Mouse (Mus musculus) myocyte (in vitro differentiated cells): ENCODE data around the gene Bicc1. TPM values are rescaled to one million over a fixed set of nuclear protein-coding genes. Genes with fewer than 3 reads are reported as not detected.

ENCODE experiments used
- H3K27me3 ChIP-seq: one replicate; pipeline ENCODE4 v1.6.1; 2011; ENCODE audit not compliant: control insufficient read depth, insufficient read depth, insufficient read length
- H3K36me3 ChIP-seq: one replicate; pipeline ENCODE4 v1.6.1; 2011; ENCODE audit not compliant: control insufficient read depth, insufficient read depth
- H3K4me2 ChIP-seq: one replicate; pipeline ENCODE4 v1.6.1; 2011; ENCODE audit warnings: low read depth, control low read depth
- H3K4me3 ChIP-seq: one replicate; pipeline ENCODE4 v1.5.1; 2011; ENCODE audit warnings: mild to moderate bottlenecking, control low read depth, moderate library complexity
- H3K79me2 ChIP-seq: one replicate; pipeline ENCODE4 v1.6.1; 2011; ENCODE audit not compliant: control insufficient read depth, insufficient read depth
- H3ac ChIP-seq: one replicate; pipeline ENCODE4 v1.6.1; 2011; ENCODE audit not compliant: control insufficient read depth, insufficient read length
- CEBPB ChIP-seq: IDR thresholded peaks from 2 replicates; pipeline ENCODE4 v1.6.1; 2011; ENCODE audit warnings: mild to moderate bottlenecking, moderate library complexity; ENCODE audit not compliant: poor library complexity, insufficient read depth, severe bottlenecking
- E2F4 ChIP-seq: IDR thresholded peaks from one replicate; pipeline ENCODE4 v1.6.1; 2011; ENCODE audit warnings: mild to moderate bottlenecking, control low read depth, moderate library complexity; ENCODE audit not compliant: insufficient read depth
- MAX ChIP-seq: IDR thresholded peaks from one replicate; pipeline ENCODE4 v1.6.1; 2011; ENCODE audit warnings: low read depth, mild to moderate bottlenecking, control low read depth
- MYOD1 ChIP-seq, 3 experiments: IDR thresholded peaks; one replicate each; pipeline ENCODE4 v1.6.1; 2011; ENCODE audit warnings: control low read depth in 2 of 3, low read depth in 2 of 3, mild to moderate bottlenecking in 2 of 3, moderate library complexity in 1 of 3; ENCODE audit not compliant: insufficient read length in 2 of 3, control insufficient read depth in 1 of 3
- MYOG ChIP-seq, 3 experiments: IDR thresholded peaks; one replicate each; pipeline ENCODE4 v1.6.1; 2011; ENCODE audit warnings: control low read depth in 2 of 3, low read depth in 2 of 3, mild to moderate bottlenecking in 2 of 3; ENCODE audit not compliant: insufficient read length in 2 of 3, control insufficient read depth in 1 of 3, insufficient read depth in 1 of 3
- POLR2A ChIP-seq: IDR thresholded peaks from one replicate; pipeline ENCODE4 v1.6.1; 2011; ENCODE audit warnings: low read depth, mild to moderate bottlenecking, control low read depth, moderate library complexity; ENCODE audit not compliant: insufficient read length
- POLR2AphosphoS2 ChIP-seq: IDR thresholded peaks from one replicate; pipeline ENCODE4 v1.6.1; 2011; ENCODE audit warnings: low read depth, control low read depth; ENCODE audit not compliant: insufficient read length
- REST ChIP-seq: IDR thresholded peaks from one replicate; pipeline ENCODE4 v1.6.1; 2011; ENCODE audit warnings: mild to moderate bottlenecking, control low read depth, moderate library complexity; ENCODE audit not compliant: insufficient read depth, insufficient read length
- SRF ChIP-seq: IDR thresholded peaks from one replicate; pipeline ENCODE4 v1.6.1; 2011; ENCODE audit warnings: low read depth; ENCODE audit not compliant: control insufficient read depth, insufficient read length
- TCF12 ChIP-seq: IDR thresholded peaks from one replicate; pipeline ENCODE4 v1.6.1; 2011; ENCODE audit warnings: mild to moderate bottlenecking, control low read depth; ENCODE audit not compliant: poor library complexity, insufficient read depth, severe bottlenecking
- TCF3 ChIP-seq: IDR thresholded peaks from one replicate; pipeline ENCODE4 v1.6.1; 2011; ENCODE audit warnings: low read depth, control low read depth; ENCODE audit not compliant: insufficient read length
- USF1 ChIP-seq: IDR thresholded peaks from one replicate; pipeline ENCODE4 v1.6.1; 2011; ENCODE audit warnings: low read depth, mild to moderate bottlenecking, control low read depth, moderate library complexity
- polyA plus RNA-seq: library from polyadenylated mRNA; unstranded; fragments of >200 nt; fragmentation: generic; extraction: Trizol; gene quantifications from one replicate; pipeline ENCODE4 v1.2.1, GENCODE M21; 2012; ENCODE audit warnings: missing spikeins

Gene Bicc1
- polyA plus RNA-seq, 1 experiment: 4.6 TPM

- no peaks in the 10 kb centered on the region for H3K36me3 ChIP-seq
- TF ChIP-seq POLR2A (no peak), MAX (no peak), TCF12 (no peak), POLR2AphosphoS2 (no peak), TCF3 (no peak), USF1 (no peak), MYOG (IDR thresholded peaks at IDR 0.05; ENCODE audit: control insufficient read depth in 1 of 3, insufficient read depth in 1 of 3, insufficient read length in 2 of 3, low read depth in 2 of 3) (no peak), MYOD1 (IDR thresholded peaks at IDR 0.05; ENCODE audit: control insufficient read depth in 1 of 3, insufficient read length in 2 of 3, low read depth in 2 of 3) (no peak), REST (no peak), CEBPB (no peak), SRF (no peak), E2F4 (no peak)
- no peaks in the 10 kb centered on the region for H3K79me2 ChIP-seq
- no peak overlapping the region for H3K4me3 ChIP-seq
- no peaks in the 10 kb centered on the region for H3K27me3 ChIP-seq
- no peak overlapping the region for H3ac ChIP-seq
- no peak overlapping the region for H3K4me2 ChIP-seq
Observed at GRCm38 (mm10) chr10:70924348-70924747, 235.2 kb downstream of the Bicc1 start.

DNA sequence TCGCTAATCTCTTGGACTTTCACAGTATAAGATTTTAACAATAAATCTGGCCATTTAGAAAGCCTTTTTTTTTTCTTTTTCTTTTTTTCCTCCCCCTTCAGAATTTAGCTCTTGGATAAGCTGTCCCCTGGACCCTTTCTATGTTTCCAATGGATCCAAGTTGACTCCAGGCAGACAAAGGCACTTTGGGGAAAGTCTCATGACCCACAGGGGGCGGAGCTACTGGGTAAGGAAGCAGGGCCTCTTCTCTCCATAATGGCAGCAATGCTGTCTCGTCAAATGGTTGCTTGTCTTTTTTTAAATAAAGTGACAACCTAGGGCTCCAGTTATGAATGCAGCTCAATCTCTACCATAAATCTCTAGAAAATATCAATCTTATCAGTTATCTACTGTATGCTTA lies 235.6 kb downstream of the Bicc1 start:
- TF ChIP-seq POLR2A (no peak), USF1 (no peak), TCF12 (no peak), MYOD1 (IDR thresholded peaks at IDR 0.05; ENCODE audit: control insufficient read depth in 1 of 3, insufficient read length in 2 of 3, low read depth in 2 of 3) (no peak), MYOG (IDR thresholded peaks at IDR 0.05; ENCODE audit: control insufficient read depth in 1 of 3, insufficient read depth in 1 of 3, insufficient read length in 2 of 3, low read depth in 2 of 3) (no peak), MAX (no peak), TCF3 (no peak), CEBPB (no peak), SRF (no peak), POLR2AphosphoS2 (no peak), E2F4 (no peak), REST (no peak)
- Histone ChIP-seq H3ac (no peak overlapping the region), H3K36me3 (no peaks in the 10 kb centered on the region), H3K27me3 (no peaks in the 10 kb centered on the region), H3K79me2 (no peaks in the 10 kb centered on the region), H3K4me3 (no peak overlapping the region), H3K4me2 (no peak overlapping the region)

DNA sequence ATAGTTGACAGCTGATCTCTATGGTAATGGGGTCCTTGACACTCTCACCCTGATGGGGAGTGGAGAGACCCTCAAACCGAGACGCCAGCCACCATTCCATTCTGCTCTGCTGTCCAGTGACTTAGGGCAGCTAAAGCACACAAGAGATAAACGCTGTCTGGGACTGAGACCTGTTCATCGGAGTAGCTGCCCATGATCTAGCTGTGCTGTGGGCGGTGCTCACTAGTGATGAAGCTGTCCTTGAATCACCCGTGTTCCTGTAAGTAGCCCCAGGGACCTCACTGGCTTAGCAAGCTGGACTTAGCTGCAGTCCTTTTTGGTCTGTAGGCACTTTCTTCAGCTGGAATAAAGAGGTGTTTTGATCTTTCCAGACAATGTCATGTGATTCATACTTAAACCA lies 238.0 kb downstream of the Bicc1 start:
- TF ChIP-seq E2F4 (no peak), TCF3 (no peak), POLR2A (no peak), SRF (no peak), MAX (no peak), POLR2AphosphoS2 (no peak), MYOG (IDR thresholded peaks at IDR 0.05; ENCODE audit: control insufficient read depth in 1 of 3, insufficient read depth in 1 of 3, insufficient read length in 2 of 3, low read depth in 2 of 3) (no peak), CEBPB (no peak), USF1 (no peak), TCF12 (no peak)
- Histone ChIP-seq H3K79me2 (no peaks in the 10 kb centered on the region), H3K36me3 (no peaks in the 10 kb centered on the region), H3K4me2 (no peak overlapping the region), H3K27me3 (no peaks in the 10 kb centered on the region), H3ac (no peak overlapping the region), H3K4me3 (no peak overlapping the region)

- Histone ChIP-seq H3ac (no peak overlapping the region), H3K4me3 (no peak overlapping the region), H3K27me3 (no peaks in the 10 kb centered on the region), H3K79me2 (no peaks in the 10 kb centered on the region), H3K4me2 (no peak overlapping the region), H3K36me3 (no peaks in the 10 kb centered on the region)
- no peak for TF ChIP-seq USF1
- TF ChIP-seq E2F4: no peak
- no peak for TF ChIP-seq MAX
- TF ChIP-seq POLR2AphosphoS2: no peak
- no peak for TF ChIP-seq MYOD1 (IDR thresholded peaks at IDR 0.05; ENCODE audit: control insufficient read depth in 1 of 3, insufficient read length in 2 of 3, low read depth in 2 of 3)
- TF ChIP-seq TCF12: no peak
- TF ChIP-seq SRF: no peak
Observed at GRCm38 (mm10) chr10:70919851-70920250, 239.6 kb downstream of the Bicc1 start.

DNA sequence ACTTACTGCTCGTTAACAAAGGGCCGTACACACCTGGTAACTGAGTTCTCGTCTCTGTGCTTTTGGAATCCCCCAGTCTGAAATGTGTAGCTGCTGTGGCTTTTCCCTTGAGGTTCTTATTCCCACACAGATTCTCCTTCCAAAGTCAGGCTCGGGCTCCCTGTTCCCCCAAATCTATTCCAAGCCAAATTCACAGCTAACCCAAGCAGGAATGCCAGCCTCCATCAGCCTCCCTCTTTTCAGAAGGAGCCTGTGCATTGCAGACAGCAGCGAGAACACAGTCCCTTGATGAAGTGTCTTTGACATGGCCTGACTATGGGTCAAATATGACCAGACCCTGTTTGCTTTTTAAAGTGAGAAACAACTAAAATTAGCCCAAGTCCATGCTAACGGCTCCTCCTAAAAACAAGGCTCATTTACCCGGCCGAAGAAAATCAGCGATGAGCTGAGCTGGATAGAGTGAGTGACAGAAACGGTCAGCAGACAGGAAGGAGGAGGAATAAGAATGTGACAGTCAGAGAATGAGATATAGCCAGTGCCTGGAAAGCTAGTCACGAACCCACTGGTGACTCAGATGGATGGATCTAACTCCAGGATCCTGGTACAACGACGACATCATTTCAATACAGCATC lies 240.4 kb downstream of the Bicc1 start:
- no peak for TF ChIP-seq TCF12
- no peak for TF ChIP-seq USF1
- no peak for TF ChIP-seq POLR2AphosphoS2
- no peak for TF ChIP-seq SRF
- TF ChIP-seq MYOG (IDR thresholded peaks at IDR 0.05; ENCODE audit: control insufficient read depth in 1 of 3, insufficient read depth in 1 of 3, insufficient read length in 2 of 3, low read depth in 2 of 3): no peak
- TF ChIP-seq MAX: no peak
- TF ChIP-seq POLR2A: no peak
- TF ChIP-seq CEBPB: no peak
- no peak for TF ChIP-seq E2F4
- no peak for TF ChIP-seq MYOD1 (IDR thresholded peaks at IDR 0.05; ENCODE audit: control insufficient read depth in 1 of 3, insufficient read length in 2 of 3, low read depth in 2 of 3)
- no peak for TF ChIP-seq REST
- no peak for TF ChIP-seq TCF3
- Histone ChIP-seq H3K27me3 (no peaks in the 10 kb centered on the region), H3ac (no peak overlapping the region), H3K36me3 (no peaks in the 10 kb centered on the region), H3K4me2 (no peak overlapping the region), H3K4me3 (no peak overlapping the region), H3K79me2 (no peaks in the 10 kb centered on the region)
